Mouse (Mus musculus) layer of hippocampus, adult 9-11 months (tissue): Measurements from ENCODE around the gene Cdk5rap1.

Experiments
- DNase-seq: peaks from one replicate; pipeline ENCODE4 v3.0.0; 2022

Gene Cdk5rap1

DNA sequence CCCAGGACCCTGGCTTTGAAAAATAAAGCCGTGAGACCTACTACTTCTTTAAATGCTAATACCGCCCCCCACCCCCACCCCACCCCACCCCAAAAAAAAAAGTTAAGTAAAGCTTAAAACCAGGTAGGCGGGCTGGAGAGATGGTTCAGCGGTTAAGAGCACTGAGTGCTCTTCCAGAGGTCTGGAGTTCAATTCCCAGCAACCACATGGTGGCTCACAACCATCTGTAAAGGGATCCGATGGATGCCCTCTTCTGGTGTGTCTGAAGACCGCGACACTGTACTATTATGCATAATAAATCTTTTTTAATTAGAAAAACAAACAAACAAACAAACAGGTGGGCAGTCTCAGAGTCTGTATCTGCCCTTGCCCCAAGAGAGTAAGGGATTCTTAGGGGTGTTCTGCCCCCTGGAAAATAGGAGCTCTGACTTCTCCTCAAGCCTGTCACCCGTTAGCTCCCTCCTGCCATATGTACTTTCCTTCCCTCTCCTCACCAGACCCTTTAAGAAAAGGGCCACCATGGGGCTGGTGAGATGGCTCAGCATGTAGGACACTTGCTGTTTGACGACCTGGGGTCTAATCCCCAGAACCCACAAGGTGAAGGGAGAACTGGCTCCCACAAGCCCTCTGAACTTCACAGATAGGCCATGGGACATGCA, at the start of gene Cdk5rap1:
Gene Cdk5rap1, minus strand, starts transcription at position 169 of the 659 bp plus-strand sequence.
- DNase-seq: no peak

DNA sequence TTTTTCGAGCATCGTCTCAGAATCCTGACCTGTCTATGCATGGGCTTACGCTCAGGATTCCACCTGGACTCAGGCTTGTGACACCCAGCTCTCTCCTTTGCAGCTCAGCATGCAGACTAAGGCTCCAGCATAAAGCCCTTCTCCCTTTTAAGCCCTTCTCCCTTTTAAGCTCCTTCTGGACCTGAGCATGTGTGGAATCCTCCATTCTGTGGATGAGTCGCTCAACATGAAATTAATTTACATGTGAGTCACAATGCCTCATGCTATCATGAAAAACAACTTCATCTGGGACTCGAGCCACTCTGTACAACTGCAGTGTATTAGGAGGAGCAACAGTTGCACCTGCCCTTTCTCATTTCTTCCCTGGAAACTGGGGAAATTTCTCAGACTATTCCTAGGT, 49.4 kb upstream of the Cdk5rap1 start:
- DNase-seq: no peak

DNA sequence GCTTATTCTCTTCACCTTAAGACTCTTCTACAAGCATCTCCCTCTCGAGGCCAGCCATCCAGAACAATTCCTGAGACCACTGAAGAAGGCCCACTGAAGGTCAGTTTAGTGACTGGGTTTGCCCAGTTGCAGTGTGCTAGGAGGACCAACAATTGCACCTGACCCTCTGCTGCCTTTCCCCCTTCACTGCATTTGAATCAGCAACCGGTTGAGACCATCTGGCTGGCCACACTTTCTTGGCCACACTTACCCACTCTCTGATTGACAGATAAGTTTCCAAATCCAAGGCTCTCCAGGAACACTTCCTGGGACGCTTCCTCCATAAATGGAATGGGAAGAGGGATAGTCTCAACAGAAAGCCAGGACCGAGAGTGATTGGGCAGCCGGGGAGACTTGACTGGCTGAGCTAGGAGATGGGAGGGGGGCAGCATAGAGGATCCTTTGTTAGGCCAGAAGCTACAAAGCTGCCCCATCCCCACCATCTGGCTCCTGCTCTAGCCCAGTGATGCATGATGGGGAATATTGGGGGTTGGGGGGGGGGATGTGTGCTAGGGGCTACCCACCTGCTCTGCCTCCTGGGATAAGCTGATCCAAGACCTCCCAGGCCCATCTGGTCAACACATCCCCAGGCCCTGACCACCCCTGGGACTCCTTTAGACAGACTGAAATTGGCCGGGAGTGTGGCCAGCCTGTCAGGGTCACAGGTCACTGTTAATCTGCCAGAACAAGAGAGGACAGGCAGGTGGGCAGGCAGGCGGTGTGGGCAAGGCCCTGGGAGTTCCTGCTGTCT, 48.3 kb upstream of the Cdk5rap1 start:
- DNase-seq: peak; percentile 63

DNA sequence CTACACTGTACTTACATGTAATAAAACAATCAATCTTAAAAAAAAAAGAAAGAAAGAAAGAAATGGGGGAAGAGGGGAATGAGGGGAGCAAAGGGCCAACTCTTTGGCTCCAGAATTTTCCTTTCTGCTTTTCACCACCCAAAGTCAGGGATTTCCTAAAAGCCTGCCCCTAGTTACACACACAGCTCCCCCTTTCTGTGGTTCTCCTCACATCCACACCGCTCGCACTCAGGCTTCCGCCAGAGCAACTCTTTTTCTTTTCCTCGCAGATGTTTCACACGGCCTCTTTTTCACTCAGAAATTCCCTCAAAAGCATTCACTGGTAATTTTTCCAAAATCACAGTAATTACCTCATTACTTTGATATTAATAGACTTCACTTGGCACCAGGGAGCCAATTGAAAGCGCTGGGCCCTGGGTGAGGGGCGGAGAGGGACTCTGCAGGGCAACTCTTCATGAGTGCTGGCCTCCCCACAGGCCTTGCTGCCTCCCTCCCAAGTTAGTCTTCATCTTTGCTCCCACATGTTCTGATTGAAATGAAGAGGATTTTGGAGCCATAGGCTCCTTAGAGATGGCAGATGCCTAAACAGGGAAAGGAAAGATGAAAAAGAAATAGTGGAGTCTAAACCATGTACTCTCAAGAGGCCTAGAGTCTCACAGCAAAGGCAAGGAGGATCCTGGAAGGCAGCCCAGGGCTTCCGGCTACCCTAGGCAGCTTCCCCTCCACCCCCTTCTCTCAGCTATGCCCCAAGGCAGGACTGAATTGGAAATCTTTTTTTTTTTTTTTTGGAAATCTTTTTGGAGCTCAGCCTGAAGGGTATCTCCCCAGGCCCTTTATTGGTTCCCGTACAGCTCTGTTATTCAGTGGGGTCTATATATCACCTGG, 47.1 kb upstream of the Cdk5rap1 start:
- no peak for DNase-seq

DNA sequence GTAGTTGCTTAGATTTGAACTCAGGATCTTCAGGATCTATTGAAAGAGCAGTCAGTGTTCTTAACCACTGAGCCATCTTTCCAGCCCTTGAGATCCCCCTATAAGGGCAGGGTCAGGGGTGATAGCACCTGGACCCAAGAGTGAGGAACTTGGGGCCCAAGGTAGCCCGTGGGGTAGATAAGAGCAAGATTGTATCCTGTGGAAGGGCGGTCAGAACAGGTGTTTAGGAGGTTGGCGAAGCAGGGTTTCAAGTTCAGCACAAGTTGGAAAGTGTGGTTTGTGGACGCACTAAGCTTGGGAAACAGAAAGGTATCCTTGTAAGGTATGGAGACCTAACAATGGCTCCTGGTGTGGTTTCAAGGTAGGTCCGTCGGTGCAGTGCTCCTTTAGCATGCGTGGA, 45.2 kb upstream of the Cdk5rap1 start:
- no peak for DNase-seq

DNA sequence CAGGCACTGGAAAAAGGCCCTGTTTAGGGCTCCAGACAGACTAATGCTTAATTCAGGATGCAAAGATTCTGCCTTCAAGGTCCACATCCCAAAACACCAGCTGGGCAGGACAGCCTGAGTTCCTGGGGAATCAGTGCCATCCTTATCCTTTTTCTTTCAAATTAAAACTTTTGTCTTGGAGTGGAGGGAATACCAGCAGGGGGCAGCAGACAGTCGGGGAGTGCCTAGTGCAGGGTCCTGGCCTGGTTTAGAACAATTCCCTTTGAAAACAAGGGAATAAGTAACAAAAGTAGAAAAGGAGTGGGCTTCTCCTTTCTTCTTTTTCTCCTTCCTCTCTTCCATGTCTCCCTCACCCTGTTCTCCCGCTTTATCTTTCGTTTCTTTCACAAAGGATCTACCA, 44.3 kb upstream of the Cdk5rap1 start:
- no peak for DNase-seq

DNA sequence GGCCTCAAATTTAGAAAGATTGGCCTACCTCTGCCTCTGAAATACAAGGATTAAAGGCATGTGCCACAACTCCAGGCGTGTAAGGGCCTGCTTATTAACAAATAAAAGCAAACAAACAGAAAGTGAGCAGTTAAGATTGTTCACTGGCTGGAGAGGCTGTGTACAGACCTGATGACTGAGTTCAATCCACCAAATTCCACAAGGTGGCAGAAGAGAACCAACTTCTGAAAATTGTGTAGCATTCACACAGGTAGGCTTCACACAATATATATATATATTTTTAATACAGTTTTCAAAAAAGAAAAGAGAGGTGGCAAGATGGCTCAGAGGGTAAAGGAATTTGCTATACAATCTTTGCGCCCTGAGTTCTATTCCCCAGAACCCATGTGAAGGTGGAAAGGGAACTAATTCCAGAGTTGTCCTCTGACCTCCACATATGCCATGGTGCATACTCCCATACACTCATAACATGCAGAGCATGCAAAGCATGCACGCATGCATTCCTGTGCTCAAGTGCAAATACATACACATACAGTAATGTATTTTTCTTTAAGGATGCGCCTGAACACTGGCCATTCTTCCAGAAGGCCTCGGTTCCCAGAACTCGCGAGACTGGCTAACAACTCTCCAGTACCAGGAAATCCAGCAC, 39.3 kb upstream of the Cdk5rap1 start:
- DNase-seq: no peak

DNA sequence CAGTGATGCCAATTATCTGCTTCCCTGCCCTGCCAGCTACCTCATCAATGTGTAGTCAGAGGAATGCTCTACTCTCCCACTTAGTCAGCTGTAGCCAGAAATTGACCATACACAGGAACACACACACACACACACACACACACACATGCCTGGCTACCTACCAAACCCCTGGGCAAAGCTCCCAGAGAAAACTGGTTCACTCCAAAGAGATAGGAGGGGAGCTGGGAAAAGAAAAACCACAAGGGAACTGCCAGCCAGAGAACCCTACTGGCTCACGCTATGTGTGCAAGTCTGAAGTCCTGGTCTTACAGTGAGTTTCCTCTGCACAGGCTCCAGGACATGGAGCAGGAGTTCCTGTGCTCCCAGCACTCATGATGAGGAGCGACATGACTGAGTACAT, 37.5 kb upstream of the Cdk5rap1 start:
- DNase-seq: peak; percentile 55

DNA sequence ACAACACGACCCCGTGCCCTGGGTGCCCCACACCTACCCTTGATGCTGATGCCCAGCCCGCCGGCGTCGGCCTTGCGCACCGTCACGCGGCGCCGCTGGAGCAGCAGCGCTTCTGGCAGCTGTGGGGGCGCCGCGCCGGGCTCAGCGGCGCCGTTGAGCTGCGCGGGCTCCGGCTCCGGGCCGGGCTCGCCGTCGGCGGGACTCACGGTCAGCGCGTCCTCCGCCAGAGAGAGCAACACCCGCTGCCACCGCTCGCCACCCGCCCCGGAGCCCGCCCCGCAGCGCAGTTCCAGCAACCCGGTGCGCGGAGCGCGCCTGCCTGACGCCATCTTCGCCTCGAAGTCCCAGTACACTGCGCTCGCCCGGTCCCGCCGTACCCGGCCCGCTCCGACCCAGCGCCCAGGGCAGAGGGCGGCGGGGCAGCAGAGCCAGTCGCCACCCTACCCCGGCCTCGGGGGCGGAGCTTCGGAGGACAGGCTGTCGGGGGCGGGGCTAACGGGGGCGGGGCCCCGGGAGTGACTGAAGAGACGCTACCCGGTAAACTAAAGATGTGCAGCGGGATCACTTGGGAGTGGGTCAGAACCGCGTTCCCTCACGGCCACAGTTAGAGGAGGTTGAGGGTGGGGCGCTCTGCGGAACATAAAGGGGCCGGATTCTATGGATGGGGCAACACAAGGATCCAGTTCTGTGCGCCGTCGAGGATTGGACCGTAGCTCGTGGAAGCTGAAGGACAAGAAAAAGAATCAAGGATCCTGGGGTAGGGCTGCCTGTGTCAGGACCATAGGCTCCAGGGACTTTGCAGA, 35.0 kb upstream of the Cdk5rap1 start, which contains the start of gene Snta1:
Gene Snta1, minus strand, starts transcription at position 457 of the 803 bp plus-strand sequence.
- peak; percentile 81 for DNase-seq

DNA sequence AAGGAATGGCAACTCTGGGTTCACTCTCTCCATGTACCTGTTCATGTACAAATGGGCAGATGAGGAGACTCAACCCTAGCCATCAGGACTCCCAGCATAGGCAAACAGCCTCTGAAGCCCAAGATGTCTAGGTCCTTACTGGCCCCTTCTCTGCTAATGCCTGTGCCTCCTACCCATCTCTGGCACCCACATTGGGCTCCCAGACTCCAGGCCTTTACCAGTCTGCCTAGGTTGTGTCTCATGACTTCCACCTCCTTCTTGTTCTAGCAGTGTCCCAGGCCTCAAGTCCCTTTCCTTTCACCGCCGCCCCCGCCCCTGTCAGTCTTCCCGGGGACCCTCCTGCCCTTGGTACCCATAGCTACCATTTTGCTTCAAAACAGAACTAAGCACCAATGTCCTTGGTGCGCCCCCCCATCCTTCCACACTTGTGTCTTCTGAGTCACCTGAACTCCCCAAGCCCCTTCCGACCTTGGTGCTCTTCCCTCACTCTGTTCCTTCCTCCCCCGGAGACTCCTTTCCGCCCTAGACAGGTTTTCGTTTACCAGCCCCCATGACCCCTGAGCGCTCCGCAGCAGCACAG, 34.3 kb upstream of the Cdk5rap1 start:
- DNase-seq: no peak

DNA sequence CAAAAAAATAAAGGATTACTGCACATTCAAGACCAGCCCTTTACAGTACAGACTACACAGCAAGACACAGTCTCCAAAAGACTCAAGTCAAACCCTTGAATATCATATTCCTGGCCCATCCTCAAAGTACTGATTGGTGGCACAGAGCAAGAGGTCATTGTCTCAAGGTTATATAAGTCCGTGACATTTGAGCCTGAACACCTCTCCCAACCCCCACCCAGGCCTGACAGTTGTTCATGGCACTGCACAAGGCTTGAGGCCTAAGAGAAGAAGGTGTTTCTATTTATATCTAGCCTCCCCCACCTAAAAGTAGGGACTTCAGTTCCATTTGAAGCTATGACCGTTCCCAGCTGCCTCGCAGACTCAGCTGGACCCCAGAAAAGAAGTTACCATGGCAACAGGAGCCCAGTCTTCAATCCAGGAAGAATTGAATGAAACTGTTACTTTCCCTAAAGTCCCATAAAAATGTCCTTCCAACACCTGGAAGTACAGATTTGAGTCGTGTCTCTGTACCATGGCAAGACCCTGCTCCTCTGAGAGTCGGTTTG, 32.7 kb upstream of the Cdk5rap1 start:
- DNase-seq: no peak

DNA sequence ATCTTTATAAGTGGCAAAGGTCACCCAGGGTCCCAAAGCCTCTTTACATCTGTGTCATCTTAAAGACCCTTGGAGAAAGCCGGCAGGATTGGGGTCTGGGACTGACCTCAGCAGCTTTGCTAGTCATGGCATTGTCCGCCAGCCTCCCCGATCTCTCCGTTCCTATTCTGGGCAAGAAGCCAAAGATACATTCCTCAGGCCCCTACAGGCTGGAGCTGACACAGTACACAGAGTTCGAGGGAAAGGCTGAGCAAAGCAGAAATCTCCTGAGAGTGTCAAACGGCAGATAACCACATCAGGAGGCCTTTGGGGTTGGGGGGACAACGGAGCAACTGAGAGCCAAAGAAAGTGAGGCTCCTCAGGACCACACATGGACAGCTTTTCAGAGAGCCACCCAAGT, 30.0 kb upstream of the Cdk5rap1 start:
- DNase-seq: no peak

DNA sequence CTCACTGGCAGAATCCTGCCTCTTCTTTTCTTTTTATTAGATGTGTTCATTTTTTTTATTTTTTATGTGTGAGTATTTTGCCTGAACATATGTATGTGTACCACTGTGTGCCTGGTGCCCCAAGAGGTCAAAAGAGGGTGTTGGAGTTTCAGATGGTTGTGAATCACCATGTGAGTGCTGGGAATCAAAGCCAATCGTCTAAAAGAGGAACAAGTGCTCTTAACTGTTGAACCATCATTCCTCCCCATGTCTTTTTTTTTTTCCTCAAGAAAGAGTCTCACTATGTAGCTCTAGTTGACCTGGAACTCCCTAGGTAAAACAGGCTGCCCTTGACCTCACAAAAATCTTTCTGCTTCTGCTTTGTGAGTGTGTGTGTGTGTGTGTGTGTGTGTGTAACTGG, 29.2 kb upstream of the Cdk5rap1 start:
- no peak for DNase-seq

DNA sequence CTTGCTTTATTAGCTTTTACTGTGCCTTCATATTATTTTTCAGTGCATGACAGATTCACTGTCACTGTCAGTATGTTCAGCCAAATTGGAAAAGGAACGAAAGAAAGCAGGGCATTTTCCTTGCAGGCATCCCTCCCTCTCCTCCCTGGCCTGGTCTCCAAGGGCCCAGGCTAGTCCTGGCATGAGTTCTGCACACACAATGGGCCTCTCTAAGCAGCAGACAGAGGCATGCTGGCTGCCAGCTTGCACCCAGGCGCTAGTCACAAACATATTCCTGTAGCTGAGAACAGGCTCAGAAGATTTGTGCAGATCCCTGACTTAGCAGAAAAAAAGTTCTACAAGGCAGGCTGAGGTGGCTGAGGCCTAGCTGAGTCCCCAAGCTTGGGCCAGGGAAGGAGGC, 26.5 kb upstream of the Cdk5rap1 start:
- peak; percentile 76 for DNase-seq

DNA sequence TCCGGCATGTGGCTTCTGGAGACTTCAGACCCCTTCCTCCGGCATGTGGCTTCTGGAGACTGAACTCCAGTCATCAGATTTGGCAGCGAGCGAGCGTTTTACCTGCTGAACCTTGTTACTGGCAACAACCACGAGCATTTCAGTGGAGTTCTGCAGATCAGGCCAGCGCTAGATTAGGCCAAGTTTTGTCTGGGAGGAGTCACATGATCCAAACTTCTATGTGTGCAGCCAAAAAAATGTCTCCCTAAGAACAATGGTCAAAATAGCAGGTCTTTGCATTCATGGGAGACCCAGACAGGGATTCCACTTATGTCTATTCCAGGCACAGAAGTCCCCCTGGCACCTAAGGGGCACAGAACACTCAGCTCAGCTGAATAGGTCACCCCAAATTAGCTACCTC, 25.5 kb upstream of the Cdk5rap1 start:
- no peak for DNase-seq

DNA sequence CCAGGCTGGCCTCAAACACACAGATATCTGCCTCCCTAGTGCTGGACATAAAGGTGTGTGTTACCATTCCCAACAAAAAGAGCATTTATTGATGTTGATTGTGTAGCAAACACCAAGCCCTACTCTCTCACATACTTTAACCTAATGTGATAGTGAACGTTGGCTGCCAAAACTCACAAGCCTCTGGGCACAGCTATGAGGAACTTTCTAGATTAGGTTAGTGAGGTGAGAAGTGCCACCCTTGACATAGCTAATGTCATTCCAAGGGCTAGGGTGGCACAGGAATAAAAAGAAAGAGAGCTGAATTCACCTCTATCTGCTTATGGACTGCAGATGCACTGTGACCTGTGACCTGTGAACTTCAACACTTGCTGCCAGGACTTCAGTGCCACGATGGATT, 23.7 kb upstream of the Cdk5rap1 start:
- no peak for DNase-seq

DNA sequence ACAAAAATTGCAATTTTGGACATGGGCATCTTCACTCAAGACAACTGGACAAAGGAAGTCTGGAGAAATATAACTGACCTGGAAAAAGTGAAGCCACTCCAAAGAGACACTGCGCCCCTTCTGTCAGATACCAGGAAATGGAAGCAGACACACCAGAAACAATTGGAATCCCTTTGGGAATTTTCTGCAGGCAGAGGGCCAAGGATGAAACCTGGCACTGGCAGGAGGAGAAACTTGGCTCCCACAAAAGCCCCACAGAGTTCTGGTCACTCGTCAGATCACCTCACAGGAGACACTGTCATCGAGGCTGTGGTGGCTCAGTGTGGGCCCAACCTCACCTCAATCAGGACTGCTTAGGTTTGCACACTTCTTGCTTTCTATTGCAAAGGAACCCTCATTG, 21.8 kb upstream of the Cdk5rap1 start:
- no peak for DNase-seq

DNA sequence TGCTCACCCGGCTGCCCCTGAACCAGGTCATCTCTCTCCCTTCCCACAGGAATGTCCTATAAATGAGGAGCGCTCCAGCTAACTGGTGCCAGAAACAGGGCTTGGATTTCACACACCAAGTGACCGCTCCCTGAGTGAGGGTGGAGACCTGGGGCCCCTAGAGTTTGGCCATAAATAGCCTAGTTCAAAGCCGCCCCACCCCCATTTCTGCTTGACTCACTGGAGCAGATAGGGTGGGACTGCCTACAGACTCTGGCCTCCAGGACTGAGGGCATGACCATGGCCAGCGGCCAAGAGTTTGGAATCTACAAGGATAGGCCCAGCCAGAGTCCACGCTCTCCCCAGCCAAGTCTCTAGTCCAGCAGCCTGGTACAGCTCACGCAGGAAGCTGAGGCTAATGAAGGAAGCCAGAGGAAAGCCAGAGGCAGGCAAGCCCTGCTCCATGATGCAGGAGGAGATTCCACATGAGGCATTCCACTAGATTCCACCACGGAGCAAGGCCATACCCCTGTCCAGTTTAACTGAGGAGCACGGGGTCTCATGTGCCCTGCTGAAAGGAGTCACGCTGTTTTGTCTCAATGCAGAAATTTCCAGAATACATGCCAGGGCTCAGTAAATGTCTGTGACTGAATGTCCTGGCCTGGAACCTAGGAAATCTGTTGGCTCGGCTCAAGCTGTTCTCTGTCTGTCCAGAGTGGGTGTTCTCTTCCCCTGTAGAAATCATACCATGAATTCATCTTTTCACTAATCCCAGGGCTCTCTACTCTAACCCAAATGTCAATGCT, 17.6 kb upstream of the Cdk5rap1 start:
- DNase-seq: peak; percentile 54

DNA sequence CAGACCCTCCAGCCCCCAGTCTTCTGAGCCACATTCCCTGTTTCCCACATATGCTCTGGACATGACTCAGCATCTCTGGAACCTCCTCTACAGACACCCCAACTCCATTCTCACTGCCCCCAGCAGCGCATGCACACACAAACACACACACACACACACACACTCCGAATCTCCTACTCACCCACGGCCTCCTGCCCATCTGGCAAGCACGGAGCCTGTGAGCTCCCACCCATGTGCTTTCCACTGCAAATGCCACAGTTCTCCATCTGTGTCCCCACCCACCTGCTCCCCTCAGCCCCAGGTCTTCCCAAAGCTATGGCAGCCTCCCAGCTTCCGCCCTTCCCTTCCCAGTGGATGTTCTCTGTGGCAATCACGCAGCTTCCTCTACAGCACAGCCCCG, 6.3 kb upstream of the Cdk5rap1 start:
- DNase-seq: peak; percentile 97

DNA sequence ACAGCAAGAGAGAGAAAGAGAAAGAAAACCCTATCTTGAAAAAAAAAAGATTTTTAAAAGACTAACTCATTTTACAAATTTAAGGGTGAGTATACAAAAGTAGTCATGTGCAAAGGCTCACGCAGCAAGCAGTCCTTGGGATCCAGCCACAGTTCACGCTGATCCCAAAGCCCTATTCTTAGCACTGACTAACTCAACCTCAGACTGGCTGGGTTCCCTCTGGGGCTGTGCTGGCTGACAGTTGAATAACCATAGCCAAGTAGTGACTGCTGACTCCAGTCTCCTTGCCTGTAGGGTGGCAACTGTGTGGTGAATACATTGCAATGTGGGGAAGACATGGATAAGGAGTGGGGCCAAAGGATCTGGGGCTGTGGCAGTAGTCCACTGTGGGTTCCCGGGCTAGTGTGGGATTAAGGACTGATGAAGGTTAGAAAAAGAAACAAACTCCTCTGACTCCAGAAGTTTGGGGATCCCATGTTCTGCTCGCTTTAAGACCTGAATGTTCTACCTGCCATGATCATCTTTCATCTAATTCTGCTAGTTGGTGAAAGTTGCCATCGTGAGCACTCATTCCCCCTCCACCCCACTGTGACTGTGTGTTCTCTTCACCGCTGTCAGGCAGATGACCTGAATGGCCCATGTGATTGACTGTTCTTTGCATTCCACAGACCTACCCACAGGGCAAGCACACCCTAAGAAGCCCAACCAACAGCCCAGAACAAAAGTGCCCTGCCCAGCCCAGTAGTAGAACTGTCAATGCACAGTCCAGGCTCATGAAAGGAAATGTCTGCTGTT, 2.2 kb upstream of the Cdk5rap1 start:
- peak; percentile 67 for DNase-seq
